Mouse (Mus musculus) liver, embryonic 11.5 days (tissue): ENCODE data around the gene Tlr9. TPM values are rescaled to one million over a fixed set of nuclear protein-coding genes. Genes with fewer than 3 reads are reported as not detected.
A peak's percentile ranks its signal among the peaks of the same experiment; 100 is the strongest.

Experiments used
- ATAC-seq: fragments of 200-750 bp; cut with Nextera tagmentation; replicated peaks from 2 replicates; pipeline ENCODE4 v1.8.0; 2017; ENCODE audit warnings: moderate number of reproducible peaks, mild to moderate bottlenecking, moderate TSS enrichment, moderate library complexity; ENCODE audit not compliant: low FRiP score
- DNase-seq: peaks from one replicate; pipeline ENCODE4 v3.0.0-alpha.2; 2017; ENCODE audit warnings: low spot score
- H3K27ac ChIP-seq: fragments of 300-500 bp; sonication (generic); 2 replicates; pipeline ENCODE4 v1.5.1; 2014; ENCODE audit warnings: mild to moderate bottlenecking, low read depth, low read length, control low read depth
- H3K27me3 ChIP-seq: fragments of 300-500 bp; sonication (generic); replicated peaks from 2 replicates; pipeline ENCODE4 v1.6.1; 2014; ENCODE audit warnings: low read length, mixed read lengths; ENCODE audit not compliant: control insufficient read depth, insufficient read depth
- H3K36me3 ChIP-seq: fragments of 300-500 bp; sonication (generic); 2 replicates; pipeline ENCODE4 v1.6.1; 2014; ENCODE audit warnings: mild to moderate bottlenecking, low read length, moderate library complexity, mixed read lengths; ENCODE audit not compliant: control insufficient read depth, insufficient read depth
- H3K4me1 ChIP-seq: fragments of 300-500 bp; sonication (generic); replicated peaks from 2 replicates; pipeline ENCODE4 v1.6.1; 2014; ENCODE audit warnings: low read length, mixed read lengths; ENCODE audit not compliant: control insufficient read depth, insufficient read depth
- H3K4me2 ChIP-seq: fragments of 300-500 bp; sonication (generic); 2 replicates; pipeline ENCODE4 v1.6.1; 2014; ENCODE audit warnings: mild to moderate bottlenecking, control low read depth, moderate library complexity
- H3K4me3 ChIP-seq: fragments of 300-500 bp; sonication (generic); 2 replicates; pipeline ENCODE4 v1.5.1; 2014; ENCODE audit warnings: low read depth, low read length, control low read depth
- H3K9ac ChIP-seq: fragments of 300-500 bp; sonication (generic); 2 replicates; pipeline ENCODE4 v1.6.1; 2014; ENCODE audit warnings: low read depth, low read length, control low read depth
- H3K9me3 ChIP-seq: fragments of 300-500 bp; sonication (generic); 2 replicates; pipeline ENCODE4 v1.6.1; 2016; ENCODE audit warnings: low read length, inconsistent platforms, mixed read lengths; ENCODE audit not compliant: control insufficient read depth
- WGBS: fragments of 180-500 bp; shearing (Covaris S2); extraction: QIAGEN DNeasy Blood & Tissue Kit; methylation state at CpG from one replicate; pipeline ENCODE4 v1.1.7; 2014; 5-methylcytosine and 5-hydroxymethylcytosine counted together
- polyA plus RNA-seq: library from polyadenylated mRNA; unstranded; fragments of >200 nt; fragmentation: Nextera tagmentation; extraction: Ambion mirVana; gene quantifications from 2 replicates; pipeline ENCODE4 v1.2.1, GENCODE M21; 2014

Gene Tlr9
- polyA plus RNA-seq, 1 experiment from 2014 or later = not detected

- no peaks in the 10 kb centered on the region for H3K9me3 ChIP-seq
- ATAC-seq = no peak; the same call in 1 of the 2 replicates
Observed at GRCm38 (mm10) chr9:106199535-106200272, 22.7 kb upstream of the Tlr9 start, which contains the start of gene Ppm1m. Ppm1m (minus strand) TSS chr9:106199746.

GRCm38 (mm10) chr9:106201895-106202294 lies 20.5 kb upstream of the Tlr9 start:
- Histone ChIP-seq H3K4me3 (peak overlapping the region; percentile 73), H3K27me3 (no peaks in the 10 kb centered on the region), H3K9me3 (no peaks in the 10 kb centered on the region), H3K9ac (peak overlapping the region; percentile 17; the same call in 1 of the 2 replicates), H3K27ac (no peak overlapping the region), H3K4me1 (peaks cover 31% of the 10 kb centered on the region), H3K4me2 (peak overlapping the region; percentile 92), H3K36me3 (no peaks in the 10 kb centered on the region)
- 84% methylated on average over 3 of the region's 3 CpGs for WGBS
- ATAC-seq (no peak), DNase-seq (no peak)

More at GRCm38 (mm10) chr9:106199535-106200272, 22.7 kb upstream of the Tlr9 start, which contains the start of gene Ppm1m:
- no peak for DNase-seq
- no peaks in the 10 kb centered on the region for H3K27me3 ChIP-seq
- peak within 1 kb of the TSS; percentile 47 for H3K27ac ChIP-seq
- H3K9ac ChIP-seq = peak within 1 kb of the TSS; percentile 75
- peak within 1 kb of the TSS; percentile 75 for H3K4me3 ChIP-seq
- peak within 1 kb of the TSS; percentile 69 for H3K4me2 ChIP-seq
- no peaks in the 10 kb centered on the region for H3K36me3 ChIP-seq
- peaks cover 30% of the 10 kb centered on the region for H3K4me1 ChIP-seq
- 38% methylated on average over 18 of the region's 18 CpGs for WGBS

DNA sequence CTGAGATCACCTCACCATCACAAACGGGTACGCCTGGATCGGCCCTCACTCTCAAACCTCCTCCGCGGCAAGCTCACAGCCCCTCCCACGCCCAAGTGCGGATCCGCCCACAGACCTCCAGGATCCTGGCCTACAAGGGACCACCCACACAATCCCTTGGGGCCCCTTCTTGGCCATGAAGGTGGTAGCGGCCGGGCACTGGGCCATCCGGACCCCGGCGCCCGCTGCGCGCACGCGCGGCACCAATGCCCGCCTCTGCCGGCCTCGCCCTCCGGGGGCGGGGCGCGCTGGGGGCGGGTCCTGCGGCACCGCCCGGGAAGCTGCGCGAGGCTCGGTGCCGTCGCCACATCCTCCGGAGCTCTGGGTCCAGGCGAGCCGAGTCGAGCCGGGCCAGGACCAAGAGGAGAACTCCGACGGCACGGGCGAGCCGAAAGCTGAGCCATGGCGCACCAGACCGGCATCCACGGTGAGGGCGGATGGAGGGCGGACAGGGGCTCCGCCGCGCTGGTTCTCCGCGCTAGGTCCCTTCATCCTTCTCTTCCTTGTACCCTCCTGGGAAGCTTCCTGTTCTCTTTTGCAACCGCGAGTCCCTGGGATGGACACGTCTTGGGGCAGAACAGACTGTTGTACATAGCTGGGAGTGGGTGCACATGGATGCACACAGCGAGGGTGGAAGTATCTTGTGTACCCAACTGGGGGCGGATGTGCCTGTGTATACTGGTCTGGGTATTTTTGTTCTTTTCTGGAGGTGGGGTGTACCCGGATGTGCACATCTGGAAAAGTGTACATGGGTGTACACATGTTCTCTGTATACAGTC lies 19.4 kb upstream of the Tlr9 start, which contains the start of gene Twf2:
Gene Twf2, plus strand, starts transcription at position 290 of the 818 bp plus-strand sequence.
- peak within 1 kb of the TSS; percentile 62 for H3K27ac ChIP-seq
- 1% methylated on average over 60 of the region's 61 CpGs for WGBS
- H3K27me3 ChIP-seq = no peaks in the 10 kb centered on the region
- no peaks in the 10 kb centered on the region; the same call in 1 of the 2 replicates for H3K36me3 ChIP-seq
- peaks cover 28% of the 10 kb centered on the region for H3K4me1 ChIP-seq
- peak within 1 kb of the TSS; percentile 92 for H3K4me2 ChIP-seq
- peak within 1 kb of the TSS; percentile 73 for H3K4me3 ChIP-seq
- DNase-seq (peak; percentile 91), ATAC-seq (peak; percentile 84)
- no peaks in the 10 kb centered on the region for H3K9me3 ChIP-seq
- peak within 1 kb of the TSS; percentile 78 for H3K9ac ChIP-seq

DNA sequence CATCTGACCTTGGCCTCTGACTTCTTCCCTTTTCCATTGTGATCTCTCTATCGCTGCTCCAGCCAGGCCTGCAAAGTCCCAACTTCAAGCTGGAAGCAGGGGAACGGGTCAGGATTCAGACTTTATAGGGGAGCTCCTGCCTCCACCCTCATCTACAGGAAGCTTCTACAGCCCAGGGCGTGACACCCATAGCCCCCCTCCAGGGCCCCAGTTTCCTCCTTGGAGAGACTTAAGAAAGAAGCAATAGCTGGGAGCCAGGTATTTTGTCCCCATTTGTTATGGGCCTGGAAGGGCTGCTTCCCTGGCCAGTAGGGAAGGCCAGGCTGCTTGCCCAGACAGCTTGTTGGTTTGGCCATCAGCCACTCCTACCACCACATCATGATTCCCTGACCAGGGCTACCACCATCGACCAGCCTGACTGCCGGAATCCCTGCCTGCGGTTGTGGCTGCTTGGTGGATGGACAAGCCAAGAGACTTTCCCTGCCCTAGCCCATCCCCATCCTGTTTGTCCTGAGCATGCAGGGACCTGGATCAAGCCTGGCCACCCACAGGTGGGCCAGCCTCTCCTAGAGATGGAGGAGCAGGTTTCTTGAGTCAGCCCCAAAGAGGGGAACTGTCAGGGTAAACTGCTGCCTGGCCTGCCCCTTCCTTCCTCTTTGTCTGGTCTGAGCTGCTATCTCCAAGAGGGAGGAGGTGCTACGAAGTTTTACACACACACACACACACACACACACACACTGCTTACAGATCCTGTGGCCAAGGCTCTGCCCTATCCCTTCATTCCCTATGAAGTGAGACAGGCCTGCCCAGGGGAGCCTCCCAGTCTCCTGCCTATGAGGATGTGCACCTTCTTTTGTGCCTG lies 18.2 kb upstream of the Tlr9 start:
- Histone ChIP-seq H3K9me3 (no peaks in the 10 kb centered on the region), H3K27ac (peak overlapping the region; percentile 62; the same call in 1 of the 2 replicates), H3K27me3 (no peaks in the 10 kb centered on the region), H3K4me3 (peak overlapping the region; percentile 73), H3K4me1 (peaks cover 28% of the 10 kb centered on the region), H3K36me3 (peaks cover 3% of the 10 kb centered on the region; the same call in 1 of the 2 replicates), H3K9ac (peak overlapping the region; percentile 48), H3K4me2 (peak overlapping the region; percentile 92)
- no peak for ATAC-seq
- 47% methylated on average over 7 of the region's 7 CpGs for WGBS
- DNase-seq = no peak

DNA sequence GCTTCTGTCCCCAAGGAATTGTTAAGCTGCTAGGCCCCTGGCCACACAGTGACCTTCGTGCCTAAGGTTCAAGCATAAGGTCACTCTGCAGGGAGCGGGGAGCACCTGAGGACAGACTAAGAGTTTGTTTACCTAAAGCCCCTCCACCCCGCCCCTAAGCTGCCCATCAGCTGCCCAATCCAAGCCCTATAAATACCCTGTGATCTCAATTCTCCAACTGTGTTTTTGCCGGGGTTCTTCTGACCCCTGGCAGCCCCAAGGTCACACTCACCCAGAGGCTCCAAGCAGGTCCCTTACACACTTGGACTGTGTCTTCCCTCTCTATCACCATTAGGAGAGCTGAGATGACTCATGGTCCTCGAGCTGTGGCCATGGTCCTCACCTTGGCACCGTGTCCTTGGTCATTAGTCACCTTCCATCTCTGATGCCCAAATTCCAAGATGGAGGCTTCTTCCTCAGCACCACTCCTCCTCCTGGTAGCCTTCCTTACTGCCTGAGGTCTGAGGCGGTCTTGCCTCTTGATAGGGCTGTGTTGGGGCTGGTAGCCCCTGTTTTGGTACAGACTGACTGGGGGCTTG lies 16.6 kb upstream of the Tlr9 start:
- H3K27ac ChIP-seq = no peak overlapping the region
- no peak for DNase-seq
- H3K36me3 ChIP-seq = peaks cover 3% of the 10 kb centered on the region; the same call in 1 of the 2 replicates
- no peak overlapping the region for H3K9ac ChIP-seq
- H3K4me2 ChIP-seq = no peak overlapping the region
- 78% methylated on average over 7 of the region's 7 CpGs for WGBS
- H3K4me1 ChIP-seq = peaks cover 20% of the 10 kb centered on the region
- ATAC-seq = no peak
- H3K27me3 ChIP-seq = no peaks in the 10 kb centered on the region
- no peak overlapping the region for H3K4me3 ChIP-seq
- no peaks in the 10 kb centered on the region for H3K9me3 ChIP-seq

DNA sequence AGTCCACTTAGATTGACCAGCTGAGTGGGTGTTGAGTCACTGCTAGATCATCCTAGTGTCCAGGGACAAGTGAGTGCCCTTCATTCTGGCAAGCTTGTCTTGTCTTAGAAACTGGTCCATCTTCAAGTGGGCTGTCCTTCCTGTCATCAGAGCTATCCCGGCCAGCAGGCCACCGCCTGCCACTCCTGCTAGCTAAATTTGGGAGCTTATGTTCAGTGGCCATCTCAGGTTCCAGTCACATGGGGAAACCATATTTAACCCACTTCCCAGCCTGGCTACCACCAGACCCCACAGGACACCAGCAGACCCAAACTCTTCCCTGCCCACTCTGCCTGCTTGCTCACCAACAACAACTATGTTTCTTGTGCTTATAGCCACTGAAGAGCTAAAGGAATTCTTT lies 15.9 kb upstream of the Tlr9 start:
- H3K36me3 ChIP-seq = peaks cover 3% of the 10 kb centered on the region; the same call in 1 of the 2 replicates
- H3K9ac ChIP-seq = no peak overlapping the region
- no peak overlapping the region for H3K4me3 ChIP-seq

GRCm38 (mm10) chr9:106208181-106208580 lies 14.2 kb upstream of the Tlr9 start:
- Histone ChIP-seq H3K4me2 (no peak overlapping the region), H3K9ac (no peak overlapping the region), H3K9me3 (no peaks in the 10 kb centered on the region), H3K27ac (no peak overlapping the region), H3K36me3 (peaks cover 5% of the 10 kb centered on the region; the same call in 1 of the 2 replicates), H3K4me1 (peaks cover 21% of the 10 kb centered on the region), H3K27me3 (no peaks in the 10 kb centered on the region), H3K4me3 (no peak overlapping the region)
- DNase-seq (no peak), ATAC-seq (no peak)
- 87% methylated on average over 5 of the region's 5 CpGs for WGBS

More for the DNA sequence above, 15.9 kb upstream of the Tlr9 start:
- H3K4me2 ChIP-seq = no peak overlapping the region
- DNase-seq (no peak), ATAC-seq (no peak)
- no peaks in the 10 kb centered on the region for H3K9me3 ChIP-seq
- no peak overlapping the region for H3K27ac ChIP-seq
- H3K27me3 ChIP-seq = no peaks in the 10 kb centered on the region
- WGBS = 79% methylated on average over 2 of the region's 2 CpGs
- peaks cover 22% of the 10 kb centered on the region for H3K4me1 ChIP-seq
